Mouse (Mus musculus) spleen, adult 2 months (tissue): Measurements from ENCODE around the gene Ubac2.

Experiments
- CTCF ChIP-seq: fragments of 200-500 bp; IDR thresholded peaks from 2 replicates; pipeline ENCODE4 v1.5.1; 2011; ENCODE audit warnings: mild to moderate bottlenecking, inconsistent platforms; ENCODE audit not compliant: insufficient read depth, insufficient read length, insufficient replicate concordance; ENCODE audit errors: extremely low read depth
- POLR2A ChIP-seq: fragments of 200-500 bp; IDR thresholded peaks from 2 replicates; pipeline ENCODE4 v1.6.1; 2011; ENCODE audit warnings: low read depth, low read length, inconsistent platforms

DNA sequence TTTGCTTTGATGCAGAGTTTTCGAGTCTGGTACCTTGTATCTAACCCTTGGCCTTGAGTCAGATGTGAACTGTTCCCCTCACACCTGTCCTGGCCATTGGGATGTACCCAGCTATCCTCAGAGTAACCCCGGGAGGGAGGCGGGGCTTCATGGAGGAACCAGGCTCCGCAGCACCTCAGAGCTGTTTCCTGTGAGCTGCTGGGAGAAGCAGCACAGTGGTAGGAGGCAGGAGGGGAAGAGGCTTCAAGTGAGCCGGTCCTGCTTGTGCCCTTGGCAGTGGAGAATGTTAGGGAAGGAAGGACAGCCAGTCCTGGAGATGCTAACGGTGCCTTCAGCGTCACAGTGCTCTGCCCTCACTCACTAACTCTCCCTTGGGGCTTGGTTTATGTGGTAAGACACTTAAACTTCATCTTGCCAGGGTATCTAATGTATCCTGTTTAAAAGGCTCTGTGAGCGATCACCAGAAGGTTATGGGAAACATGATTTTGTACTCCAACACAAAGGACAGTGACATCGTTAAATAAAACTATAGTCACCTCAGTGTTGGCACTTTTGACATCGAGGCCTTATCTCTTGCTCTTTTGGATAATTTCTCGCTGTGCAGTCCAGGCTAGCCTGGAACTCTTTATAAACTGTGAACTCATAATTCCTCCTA lies 59.3 kb downstream of the Ubac2 start:
- TF ChIP-seq POLR2A, result peak; percentile 67
- TF ChIP-seq CTCF, result no peak
